Mouse (Mus musculus): ENCODE data around the gene Gm16253.

GRCm38 (mm10) chr3:96571896-96572698 is 4.7 kb upstream of the Gm16253 start:
- TF ChIP-seq CTCF (conservative IDR thresholded peaks at IDR 0.05; ENCODE audit: low read length) (no peak), NANOG (IDR thresholded peaks at IDR 0.05; ENCODE audit: borderline replicate concordance, low read length) (0 out of 2 replicates have a peak, but pooled peaks have one; percentile 11)
